Mouse (Mus musculus) WW6 (cell line): ENCODE data around the gene Nrxn1.
"Not testable (repeated sequence)": the region's sequence is repeated elsewhere in the genome, so short reads cannot be mapped to it uniquely, and the experiment has no call there.

Experiments
- DNase-seq: peaks from one replicate; pipeline ENCODE4 v3.0.0-alpha.2; 2013; ENCODE audit warnings: low read depth, low spot score

The Nrxn1 gene

DNA sequence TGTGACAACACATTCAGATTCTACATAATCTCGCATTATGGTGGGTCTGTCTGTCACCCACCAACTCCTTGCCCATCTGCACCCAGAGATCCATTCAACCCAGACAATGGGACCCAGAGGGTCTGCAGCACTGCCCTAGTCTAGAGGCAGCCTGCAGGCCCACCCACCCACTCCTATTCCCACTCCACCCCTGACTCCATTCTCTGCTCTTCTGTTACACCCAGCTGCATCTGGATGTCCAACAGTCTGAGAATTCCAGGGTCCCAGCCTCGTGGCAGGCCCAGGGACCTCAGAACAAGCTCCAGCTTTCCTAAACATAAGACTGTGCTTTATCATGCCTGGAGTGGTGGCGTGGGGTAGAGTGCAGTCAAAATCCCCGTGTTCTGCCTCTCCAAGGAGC, 820.6 kb downstream of the Nrxn1 start:
- no peak for DNase-seq

- DNase-seq: peak; percentile 46
Observed at GRCm38 (mm10) chr17:90271165-90271564, 821.7 kb downstream of the Nrxn1 start.

DNA sequence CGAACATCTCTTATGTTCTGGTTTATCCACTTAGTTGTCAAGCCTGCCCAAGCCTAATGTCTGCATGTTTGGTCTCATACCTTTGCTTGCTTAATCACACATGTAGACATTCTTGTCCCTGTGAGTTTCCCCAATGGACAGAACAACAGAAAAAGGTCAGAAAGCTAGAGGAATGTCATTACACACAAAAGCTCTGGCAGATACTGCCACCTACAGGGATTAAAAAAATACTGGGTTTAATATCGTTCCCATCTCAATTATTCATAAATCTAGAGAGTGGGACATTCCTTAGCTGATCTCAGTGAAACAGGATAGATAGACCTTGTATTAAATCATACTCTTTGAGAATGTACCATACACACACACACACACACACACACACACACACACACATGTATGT, 823.7 kb downstream of the Nrxn1 start:
- DNase-seq: no peak

GRCm38 (mm10) chr17:90253451-90254131, 839.3 kb downstream of the Nrxn1 start:
- no peak for DNase-seq

DNA sequence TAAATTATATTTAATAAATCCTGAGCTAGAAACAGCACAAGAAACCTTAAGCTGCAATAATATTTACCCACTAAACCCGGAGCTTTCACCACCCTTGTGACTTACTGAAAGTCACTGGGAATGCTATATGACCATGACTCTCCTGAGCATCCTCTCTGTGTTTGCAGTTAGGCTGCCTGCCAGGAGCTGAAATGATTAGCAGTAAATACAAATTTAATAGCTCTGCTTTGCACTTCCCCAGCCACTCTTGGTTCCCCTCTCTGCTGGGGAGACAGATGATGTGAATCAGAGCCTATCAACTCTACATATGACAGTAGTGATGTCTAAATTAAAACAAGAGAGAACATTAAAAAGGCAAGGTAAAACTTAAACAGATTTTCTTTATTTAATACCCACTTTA, 840.7 kb downstream of the Nrxn1 start:
- no peak for DNase-seq

GRCm38 (mm10) chr17:90247071-90247849, 845.6 kb downstream of the Nrxn1 start:
- DNase-seq: no peak

DNA sequence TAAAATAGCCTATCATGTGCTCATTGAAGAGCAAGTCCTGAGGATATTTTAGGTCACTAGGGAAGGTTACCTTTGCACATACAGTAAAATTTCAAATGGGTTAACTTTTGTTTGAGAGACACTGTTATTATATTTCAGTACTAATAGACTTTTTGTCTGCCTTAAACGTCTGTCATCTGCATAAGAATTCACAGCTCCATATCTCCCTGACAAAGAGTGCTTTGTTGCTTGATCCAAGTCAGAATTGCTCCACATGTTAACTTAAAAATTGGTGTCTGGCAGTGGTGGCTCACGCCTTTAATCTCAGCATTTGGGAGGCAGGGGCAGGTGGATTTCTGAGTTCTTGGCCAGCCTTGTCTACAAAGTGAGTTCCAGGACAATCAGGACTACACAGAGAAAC, 848.5 kb downstream of the Nrxn1 start:
- no peak for DNase-seq

DNA sequence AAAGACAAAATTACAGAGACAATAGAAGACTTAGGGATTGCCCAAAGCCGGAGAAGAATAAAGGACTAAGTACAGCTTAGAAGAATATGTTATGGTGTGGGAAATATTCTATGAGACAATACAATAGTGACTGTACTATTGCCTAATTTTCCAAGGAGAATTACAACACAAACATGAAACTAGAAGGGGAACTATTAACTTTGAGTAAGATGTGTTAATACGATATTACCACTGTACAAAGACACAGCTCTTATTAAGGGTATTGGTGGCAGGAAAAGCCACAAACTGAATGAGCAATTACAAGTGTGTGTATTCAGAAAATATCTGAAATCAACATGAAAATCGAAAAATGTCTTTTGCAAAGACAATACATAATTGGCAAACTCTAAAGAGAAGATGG, 853.9 kb downstream of the Nrxn1 start:
- DNase-seq: no peak

GRCm38 (mm10) chr17:90238517-90238916, 854.4 kb downstream of the Nrxn1 start:
- DNase-seq: no peak

DNA sequence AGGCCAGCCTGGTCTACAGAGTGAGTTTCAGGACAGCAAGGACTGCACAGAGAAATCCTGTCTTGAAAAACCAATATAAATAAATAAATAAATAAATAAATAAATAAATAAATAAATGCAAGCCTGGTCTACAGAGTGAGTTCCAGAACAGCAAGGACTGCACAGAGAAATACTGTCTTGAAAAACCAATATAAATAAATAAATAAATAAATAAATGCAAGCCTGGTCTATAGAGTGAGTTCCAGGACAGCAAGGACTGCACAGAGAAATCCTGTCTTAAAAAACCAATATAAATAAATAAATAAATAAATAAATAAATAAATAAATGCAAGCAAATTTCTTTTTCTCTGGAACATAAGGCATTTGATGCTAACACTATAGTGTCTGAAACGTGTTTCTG, 857.2 kb downstream of the Nrxn1 start:
- DNase-seq: not testable (repeated sequence)

- no peak for DNase-seq
Observed at GRCm38 (mm10) chr17:90234806-90235205, 858.1 kb downstream of the Nrxn1 start.

DNA sequence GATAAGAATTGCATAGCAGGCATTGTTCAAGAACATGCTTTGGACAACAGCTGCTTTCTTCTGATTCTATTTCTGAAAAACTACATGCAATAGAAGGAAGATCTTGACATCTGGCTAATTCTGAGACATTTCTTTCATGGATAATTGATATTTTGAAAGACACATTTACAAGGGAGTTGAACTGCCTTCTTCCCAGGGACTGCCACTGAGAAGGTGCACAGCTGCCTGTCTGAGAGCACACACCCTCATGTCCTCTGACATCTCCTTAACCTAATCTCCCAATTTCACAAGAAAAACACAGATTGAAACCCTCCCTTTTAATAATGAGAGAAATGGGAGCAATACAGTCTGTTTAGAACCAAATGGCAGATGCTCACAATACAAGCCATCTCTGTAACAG, 884.3 kb downstream of the Nrxn1 start:
- no peak for DNase-seq

- DNase-seq: no peak
Observed at GRCm38 (mm10) chr17:90207617-90208016, 885.3 kb downstream of the Nrxn1 start.

- DNase-seq: no peak
Observed at GRCm38 (mm10) chr17:90203993-90204392, 888.9 kb downstream of the Nrxn1 start.

GRCm38 (mm10) chr17:90202785-90203184, 890.1 kb downstream of the Nrxn1 start:
- DNase-seq: no peak

- no peak for DNase-seq
Observed at GRCm38 (mm10) chr17:90196772-90197171, 896.1 kb downstream of the Nrxn1 start.

DNA sequence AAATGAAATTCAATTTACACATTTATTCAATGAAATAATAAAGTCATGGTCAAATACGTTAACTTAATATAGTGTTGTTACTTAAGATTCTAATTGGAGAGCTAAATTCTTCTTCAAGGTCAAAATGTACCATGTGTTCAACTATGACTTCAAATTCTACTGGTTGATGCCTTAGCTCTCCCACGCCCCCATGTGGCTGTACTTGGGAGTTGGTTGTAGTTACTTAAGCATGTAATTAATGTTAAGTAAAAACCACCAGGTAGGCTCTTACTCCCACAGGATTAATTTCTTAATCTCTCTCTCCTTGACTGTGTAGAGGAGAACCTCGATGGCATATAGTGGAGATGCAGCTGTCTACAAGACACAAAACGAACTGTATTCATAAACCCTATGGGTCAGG, 951.3 kb downstream of the Nrxn1 start:
- DNase-seq: no peak

GRCm38 (mm10) chr17:90130836-90131235, 962.0 kb downstream of the Nrxn1 start:
- DNase-seq: no peak

GRCm38 (mm10) chr17:90129183-90129582, 963.7 kb downstream of the Nrxn1 start:
- no peak for DNase-seq

GRCm38 (mm10) chr17:90127561-90127960, 965.3 kb downstream of the Nrxn1 start:
- no peak for DNase-seq

- DNase-seq: no peak
Observed at GRCm38 (mm10) chr17:90122796-90123481, 969.9 kb downstream of the Nrxn1 start.

GRCm38 (mm10) chr17:90116241-90116640, 976.6 kb downstream of the Nrxn1 start:
- DNase-seq: no peak

- no peak for DNase-seq
Observed at GRCm38 (mm10) chr17:90094999-90095398, 997.9 kb downstream of the Nrxn1 start.
